Mouse (Mus musculus) cerebellum, adult 2 months (tissue): ENCODE measurements around the gene Spop. TPM values are rescaled to one million over a fixed set of nuclear protein-coding genes. Genes with fewer than 3 reads are reported as not detected.

ENCODE experiments used
- DNase-seq, 2 experiments: peaks; one replicate each; pipeline ENCODE4 v3.0.0; 2021
- H3K27ac ChIP-seq: fragments of 200-500 bp; 2 replicates; pipeline ENCODE4 v1.5.1; 2012; ENCODE audit warnings: low read length, control low read depth, inconsistent platforms; ENCODE audit not compliant: insufficient read depth
- H3K27me3 ChIP-seq: fragments of 200-500 bp; 2 replicates; pipeline ENCODE4 v1.6.1; 2012; ENCODE audit warnings: inconsistent platforms, mild to moderate bottlenecking, low read length, moderate library complexity; ENCODE audit not compliant: control insufficient read depth, insufficient read depth
- H3K4me1 ChIP-seq: fragments of 200-500 bp; 2 replicates; pipeline ENCODE4 v1.6.1; 2011; ENCODE audit warnings: low read length; ENCODE audit not compliant: control insufficient read depth, insufficient read depth
- H3K4me3 ChIP-seq: fragments of 200-500 bp; replicated peaks from 2 replicates; pipeline ENCODE3; 2011; ENCODE audit warnings: mild to moderate bottlenecking, low read depth, low read length, control low read depth; ENCODE audit not compliant: insufficient read depth
- CTCF ChIP-seq: fragments of 200-500 bp; IDR thresholded peaks from 2 replicates; pipeline ENCODE4 v1.5.1; 2011; ENCODE audit warnings: low read depth, mild to moderate bottlenecking, control low read depth, low read length, moderate library complexity, borderline replicate concordance; ENCODE audit not compliant: insufficient read depth
- POLR2A ChIP-seq: fragments of 200-500 bp; IDR thresholded peaks from 2 replicates; pipeline ENCODE4 v1.6.1; 2011; ENCODE audit warnings: low read length, control low read depth, borderline replicate concordance; ENCODE audit not compliant: insufficient read depth
- WGBS: fragments of 180-500 bp; shearing (Covaris S2); methylation state at CpG from one replicate; pipeline ENCODE4 v1.1.7; 2018; 5-methylcytosine and 5-hydroxymethylcytosine counted together
- polyA plus RNA-seq: library from polyadenylated mRNA; depleted of rRNA; stranded (reverse); fragments of >200 nt; gene quantifications from 2 replicates; pipeline ENCODE4 v1.2.3, GENCODE M21; 2012

Spop gene
- polyA plus RNA-seq, 1 experiment: 149 TPM

- DNase-seq: peak; percentile 95
- under 1% methylated on average over 28 of the region's 28 CpGs for WGBS
- H3K27me3 ChIP-seq: no peaks in the 10 kb centered on the region
- TF ChIP-seq CTCF: peak; percentile 15; the same call in 1 of the 2 replicates
- TF ChIP-seq POLR2A: peak; percentile 61; the same call in 1 of the 2 replicates
- H3K27ac ChIP-seq: peak overlapping the region; percentile 91
- peaks cover 3% of the 10 kb centered on the region; the same call in 1 of the 2 replicates for H3K4me1 ChIP-seq
- peak overlapping the region; percentile 93 for H3K4me3 ChIP-seq
Observed at GRCm38 (mm10) chr11:95414536-95415161, 769 bp downstream of the Spop start.

- no peak for DNase-seq
- Histone ChIP-seq H3K4me3 (peak overlapping the region; percentile 20), H3K27me3 (no peaks in the 10 kb centered on the region), H3K27ac (no peak overlapping the region), H3K4me1 (peaks cover 3% of the 10 kb centered on the region; the same call in 1 of the 2 replicates)
- TF ChIP-seq CTCF: no peak
- no peak for TF ChIP-seq POLR2A
Observed at GRCm38 (mm10) chr11:95415931-95416330, 2.1 kb downstream of the Spop start.

DNA sequence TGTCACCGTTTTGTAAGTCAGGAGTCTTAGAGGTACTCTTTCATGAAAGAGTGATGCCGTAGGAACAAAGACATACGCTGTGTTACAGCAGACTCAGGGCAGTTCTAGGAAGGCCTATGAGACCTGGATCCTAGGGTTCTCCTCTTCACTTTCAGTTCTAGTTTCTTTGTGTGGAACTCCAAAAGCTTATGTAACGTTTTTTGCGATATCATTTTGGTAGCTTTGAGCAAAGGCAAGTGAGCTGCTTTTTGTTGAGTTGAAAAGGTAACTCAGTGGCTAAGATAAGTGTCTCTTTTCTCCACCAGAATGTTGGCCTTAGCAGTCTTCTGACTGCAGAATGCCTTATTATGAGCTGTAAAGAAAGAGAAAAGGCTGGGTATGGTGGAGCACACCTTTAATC is 3.5 kb downstream of the Spop start:
- H3K27ac ChIP-seq: no peak overlapping the region
- H3K4me3 ChIP-seq: no peak overlapping the region
- H3K27me3 ChIP-seq: no peaks in the 10 kb centered on the region
- TF ChIP-seq CTCF (no peak), POLR2A (no peak)
- peaks cover 3% of the 10 kb centered on the region; the same call in 1 of the 2 replicates for H3K4me1 ChIP-seq
- WGBS: 41% methylated on average over 5 of the region's 5 CpGs
- no peak for DNase-seq

- H3K27ac ChIP-seq: no peak overlapping the region
- WGBS: 71% methylated on average over 2 of the region's 2 CpGs
- no peak for DNase-seq
- no peak overlapping the region for H3K4me3 ChIP-seq
- H3K27me3 ChIP-seq: no peaks in the 10 kb centered on the region
- H3K4me1 ChIP-seq: peaks cover 6% of the 10 kb centered on the region; the same call in 1 of the 2 replicates
- no peak for TF ChIP-seq POLR2A
- TF ChIP-seq CTCF: no peak
Observed at GRCm38 (mm10) chr11:95420880-95421435, 7.1 kb downstream of the Spop start.

DNA sequence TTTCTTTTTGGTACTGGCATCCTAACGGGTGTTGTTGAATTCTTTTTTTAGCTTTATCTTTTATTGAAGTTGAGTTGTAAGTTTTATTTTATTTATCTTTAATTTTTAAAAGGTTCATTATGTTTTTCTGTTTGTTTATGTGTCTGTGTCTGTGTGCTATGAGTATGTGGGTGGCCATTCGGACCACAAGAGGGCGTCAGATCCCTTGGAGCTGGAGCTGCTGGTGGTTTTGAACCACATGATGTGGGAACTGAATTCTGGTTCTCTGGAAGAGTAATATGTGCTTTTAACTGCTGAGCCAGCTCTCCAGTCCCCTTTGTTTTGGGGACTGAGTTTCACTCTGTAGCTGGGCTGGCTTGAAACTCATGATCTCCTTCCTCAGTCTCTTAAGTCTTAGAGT is 9.6 kb downstream of the Spop start:
- peaks cover 4% of the 10 kb centered on the region; the same call in 1 of the 2 replicates for H3K4me1 ChIP-seq
- H3K27me3 ChIP-seq: no peaks in the 10 kb centered on the region
- H3K4me3 ChIP-seq: no peak overlapping the region
- 86% methylated on average over 3 of the region's 3 CpGs for WGBS
- no peak overlapping the region for H3K27ac ChIP-seq
- TF ChIP-seq POLR2A (no peak), CTCF (0 out of 2 replicates have a peak, but pooled peaks have one; percentile 11)
- DNase-seq: no peak

DNA sequence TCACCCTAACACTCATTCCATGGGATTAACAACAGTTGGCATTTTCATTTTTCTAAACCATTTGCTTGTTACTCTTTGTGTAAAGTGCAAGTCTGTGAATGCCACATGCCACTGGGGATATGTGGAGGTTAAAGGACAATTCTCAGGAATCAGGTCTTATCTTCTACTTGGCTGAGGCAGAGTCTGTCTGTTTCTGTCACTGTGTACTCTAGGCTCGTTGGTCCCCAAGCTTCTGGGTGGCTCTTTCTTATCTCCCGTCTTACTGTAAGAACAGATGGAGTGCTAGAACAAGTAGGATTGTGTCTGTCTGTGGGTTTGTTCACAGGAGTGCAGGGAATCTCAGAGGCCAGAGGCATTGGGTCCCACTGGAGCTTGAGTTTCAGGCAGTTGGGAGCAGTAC is 17.5 kb downstream of the Spop start:
- Histone ChIP-seq H3K4me1 (peaks cover 3% of the 10 kb centered on the region; the same call in 1 of the 2 replicates), H3K27ac (no peak overlapping the region), H3K27me3 (no peaks in the 10 kb centered on the region), H3K4me3 (no peak overlapping the region)
- TF ChIP-seq POLR2A (no peak), CTCF (no peak)
- DNase-seq: no peak
- 47% methylated on average over 2 of the region's 2 CpGs for WGBS

GRCm38 (mm10) chr11:95432194-95432593 is 18.3 kb downstream of the Spop start:
- WGBS: 88% methylated on average over 2 of the region's 2 CpGs
- Histone ChIP-seq H3K27ac (no peak overlapping the region), H3K4me3 (no peak overlapping the region), H3K27me3 (no peaks in the 10 kb centered on the region), H3K4me1 (peaks cover 3% of the 10 kb centered on the region; the same call in 1 of the 2 replicates)
- DNase-seq: no peak
- TF ChIP-seq CTCF (peak; percentile 51; the same call in 1 of the 2 replicates), POLR2A (no peak)

GRCm38 (mm10) chr11:95445371-95445770 is 31.5 kb downstream of the Spop start:
- no peak for DNase-seq
- no peak overlapping the region for H3K27ac ChIP-seq
- WGBS: 12% methylated on average over 2 of the region's 2 CpGs
- H3K27me3 ChIP-seq: no peaks in the 10 kb centered on the region
- TF ChIP-seq POLR2A (no peak), CTCF (no peak)
- peaks cover 10% of the 10 kb centered on the region for H3K4me1 ChIP-seq
- no peak overlapping the region for H3K4me3 ChIP-seq
